Mouse (Mus musculus) small intestine, adult 2 months (tissue): ENCODE measurements around the gene Olfml3.

Source experiments
- CTCF ChIP-seq: fragments of 200-500 bp; IDR thresholded peaks from 2 replicates; pipeline ENCODE4 v1.5.1; 2012; ENCODE audit warnings: low read depth, mild to moderate bottlenecking, control low read depth, inconsistent platforms, low read length, moderate library complexity, mixed read lengths; ENCODE audit not compliant: insufficient replicate concordance, insufficient read length; ENCODE audit errors: extremely low read depth
- POLR2A ChIP-seq: fragments of 200-500 bp; IDR thresholded peaks from 2 replicates; pipeline ENCODE4 v1.6.1; 2012; ENCODE audit warnings: low read depth, mild to moderate bottlenecking, control low read depth, inconsistent platforms, low read length, moderate library complexity

DNA sequence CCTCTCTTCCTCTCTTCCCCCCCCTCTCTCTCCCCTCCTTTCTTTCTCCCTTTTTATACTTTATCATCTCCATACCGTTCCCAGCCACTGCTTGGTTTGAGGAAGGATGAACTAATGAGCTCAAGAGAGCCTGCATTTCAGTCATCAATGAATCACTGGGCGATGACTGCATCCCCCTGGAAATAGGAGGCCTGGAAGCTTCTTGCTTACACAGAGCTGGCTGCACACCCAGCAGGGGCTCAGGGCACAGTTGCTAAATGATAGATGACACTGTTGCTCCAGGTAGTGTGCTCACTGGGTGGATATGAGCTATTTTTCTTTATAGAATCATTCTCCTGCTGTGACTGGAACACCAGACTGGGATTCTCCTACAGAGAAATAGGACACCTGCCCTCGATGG is 42.2 kb downstream of the Olfml3 start:
- TF ChIP-seq CTCF, result no peak
- TF ChIP-seq POLR2A, result no peak
